Mouse (Mus musculus) MN1 (cell line): ENCODE measurements around the gene Bsg.
A peak's percentile ranks its signal among the peaks of the same experiment; 100 is the strongest.
"Not testable (repeated sequence)": the region's sequence is repeated elsewhere in the genome, so short reads cannot be mapped to it uniquely, and the experiment has no call there.

Experiments
- DNase-seq: peaks from one replicate; pipeline ENCODE4 v3.0.0-alpha.2; 2016; ENCODE audit warnings: low spot score

Gene Bsg

DNA sequence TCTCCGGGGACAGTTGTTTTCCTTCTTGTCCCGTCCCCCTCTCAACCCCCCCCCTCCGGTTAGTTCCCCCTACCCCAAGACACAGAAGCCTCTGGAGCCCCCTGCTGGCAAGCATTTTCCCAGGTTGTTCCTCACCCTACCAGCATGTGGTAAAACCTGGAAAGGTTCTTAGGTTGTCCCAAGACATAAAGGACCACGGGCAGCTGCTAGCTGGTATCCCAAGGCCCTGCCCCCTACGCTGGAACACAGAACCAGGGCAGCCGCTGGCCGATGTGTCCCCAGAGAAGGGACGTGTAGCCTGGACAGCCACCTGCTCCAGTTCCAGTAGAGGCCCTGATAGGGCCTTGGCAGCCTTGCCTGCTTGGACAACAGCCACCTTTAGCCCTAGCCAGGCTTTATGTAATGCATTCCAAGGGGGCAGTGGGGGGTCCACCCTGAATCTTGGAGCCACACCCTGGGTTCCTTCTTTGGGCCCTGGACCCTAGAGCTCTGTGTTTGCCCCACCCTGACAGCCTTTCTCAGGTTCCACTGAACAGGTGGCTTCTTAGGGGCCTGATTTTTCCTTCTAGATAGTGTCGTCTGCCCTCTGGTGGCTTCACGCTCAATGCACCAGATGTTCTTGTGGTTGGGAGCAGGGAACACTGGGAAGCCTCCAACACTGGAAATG, 21.2 kb upstream of the Bsg start:
- DNase-seq, result peak; percentile 93

DNA sequence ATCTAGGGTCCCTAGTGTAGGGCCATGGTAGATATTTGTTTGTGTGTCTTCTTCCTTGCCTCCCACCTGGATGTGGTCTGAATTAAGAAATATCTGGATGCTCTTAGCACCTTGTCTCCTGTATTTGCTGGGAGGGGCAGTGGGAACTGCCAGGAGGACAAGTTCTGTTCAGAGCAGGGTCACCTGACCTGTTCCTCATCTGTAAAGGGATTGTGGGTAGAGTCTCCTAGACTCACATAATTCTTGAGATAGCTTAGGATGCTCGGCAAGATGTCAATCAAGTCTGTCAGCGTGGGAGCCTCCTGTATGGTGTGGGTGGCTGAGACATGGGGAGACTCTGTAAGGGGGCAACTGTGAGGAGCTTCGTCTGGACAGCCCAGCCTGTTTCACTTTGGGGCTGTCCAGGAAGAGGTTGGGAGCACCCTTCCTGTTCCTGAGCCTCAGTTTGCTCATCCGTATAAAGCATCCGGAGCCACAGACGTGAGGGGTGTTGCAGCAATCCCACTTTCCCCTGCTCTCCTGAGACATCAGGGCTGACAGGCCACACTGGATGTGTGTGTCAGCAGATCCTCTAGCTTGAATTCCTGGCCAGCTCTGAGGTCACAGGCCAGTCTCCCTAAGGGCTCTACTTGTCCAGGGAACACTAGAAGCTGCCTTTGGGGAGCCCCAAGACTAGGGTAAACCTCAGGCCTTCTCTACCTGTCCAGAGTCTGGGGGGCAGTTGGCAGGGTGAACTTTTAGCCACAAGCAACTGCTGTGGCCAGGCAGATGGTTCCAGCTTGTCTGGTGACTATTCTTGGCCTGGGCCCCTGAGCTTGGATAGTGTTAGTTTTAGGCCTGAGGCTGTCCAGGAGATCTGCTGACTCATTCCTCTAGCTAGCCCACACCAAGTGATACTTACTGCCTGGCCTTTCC, 20.3 kb upstream of the Bsg start:
- DNase-seq, result peak; percentile 69

GRCm38 (mm10) chr10:79684770-79685600, 19.3 kb upstream of the Bsg start:
- no peak for DNase-seq

DNA sequence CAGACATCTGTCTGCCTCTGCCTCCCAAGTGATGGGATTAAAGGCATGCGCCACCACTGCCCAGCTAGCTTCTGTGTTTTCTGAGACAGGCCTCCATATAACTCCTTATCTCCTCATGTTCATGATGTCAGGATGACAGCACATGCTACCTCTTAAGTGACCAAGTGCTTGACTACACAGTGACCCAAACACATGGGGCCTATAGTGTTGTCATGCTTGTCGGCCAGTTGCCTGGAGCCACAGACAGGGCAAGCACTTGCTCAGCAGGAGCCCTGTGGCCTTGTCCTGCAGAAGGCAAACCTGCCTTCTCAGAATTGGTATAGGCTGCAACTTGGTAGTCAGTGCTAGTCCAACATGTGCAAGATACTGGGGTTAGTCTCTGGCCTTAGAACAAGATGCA, 18.1 kb upstream of the Bsg start:
- DNase-seq, result no peak

DNA sequence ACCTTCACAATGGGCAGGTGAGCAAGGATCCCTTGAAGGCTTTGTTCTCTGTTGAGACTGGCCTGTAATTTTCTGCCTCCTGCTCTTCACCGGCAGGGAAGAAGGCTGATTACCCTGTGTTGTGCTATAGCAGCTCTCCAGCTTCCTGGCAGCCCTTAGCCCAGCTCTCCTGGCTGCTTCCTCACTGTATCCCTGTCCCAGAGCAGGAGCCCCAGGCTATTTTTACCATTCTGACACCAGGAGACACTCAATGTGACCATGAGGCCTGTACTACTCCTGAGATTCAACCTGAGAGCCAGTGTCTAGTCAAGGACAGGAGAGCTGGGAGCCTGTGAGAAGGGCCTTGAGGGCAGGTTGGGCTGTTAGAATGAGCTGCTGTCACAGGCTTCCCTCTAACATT, 17.6 kb upstream of the Bsg start:
- no peak for DNase-seq

- DNase-seq, result no peak
Measured at GRCm38 (mm10) chr10:79687513-79687912, 16.8 kb upstream of the Bsg start.

DNA sequence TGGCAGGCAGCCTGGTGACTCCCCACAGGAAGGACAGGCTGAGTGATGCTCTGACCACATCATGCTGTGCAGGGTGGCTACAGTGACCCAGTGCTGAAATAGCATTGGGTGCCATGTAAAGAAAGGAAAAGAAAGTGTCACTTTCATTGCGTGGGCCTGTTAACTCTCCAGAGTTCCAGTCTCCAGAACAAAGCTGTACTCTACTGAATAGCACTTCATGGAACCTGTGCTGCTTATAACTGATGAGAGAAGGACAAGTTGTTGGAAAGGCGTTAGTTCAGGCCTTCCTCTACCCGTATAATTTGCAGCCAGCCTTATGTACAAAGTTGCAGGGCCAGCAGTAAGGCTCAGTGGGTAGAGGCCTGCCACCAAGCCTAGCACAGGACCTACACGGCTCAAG, 15.6 kb upstream of the Bsg start, which contains the start of gene Gzmm:
Gzmm (plus strand) TSS at position 301 of the 400 bp plus-strand sequence.
- no peak for DNase-seq

DNA sequence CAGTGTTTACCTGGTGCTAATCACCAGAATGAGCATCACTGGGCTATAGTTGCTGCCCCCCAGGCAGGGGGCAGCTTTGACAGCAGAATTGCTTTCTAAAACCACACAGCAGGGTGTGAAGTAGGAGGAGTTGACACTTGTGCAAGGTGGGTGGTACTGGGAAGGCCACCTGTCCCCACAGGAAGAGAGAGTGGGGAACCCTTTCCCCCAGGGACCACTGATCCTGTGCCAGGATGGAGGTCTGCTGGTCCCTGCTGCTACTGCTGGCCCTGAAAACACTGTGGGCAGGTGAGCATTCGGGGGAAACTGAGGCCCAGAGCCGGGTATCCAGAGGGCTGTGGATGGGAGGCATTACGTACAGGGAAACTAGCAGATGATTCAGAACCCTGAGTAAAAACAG, 15.1 kb upstream of the Bsg start:
- DNase-seq, result no peak

- DNase-seq, result no peak
Measured at GRCm38 (mm10) chr10:79691986-79692548, 12.2 kb upstream of the Bsg start.

DNA sequence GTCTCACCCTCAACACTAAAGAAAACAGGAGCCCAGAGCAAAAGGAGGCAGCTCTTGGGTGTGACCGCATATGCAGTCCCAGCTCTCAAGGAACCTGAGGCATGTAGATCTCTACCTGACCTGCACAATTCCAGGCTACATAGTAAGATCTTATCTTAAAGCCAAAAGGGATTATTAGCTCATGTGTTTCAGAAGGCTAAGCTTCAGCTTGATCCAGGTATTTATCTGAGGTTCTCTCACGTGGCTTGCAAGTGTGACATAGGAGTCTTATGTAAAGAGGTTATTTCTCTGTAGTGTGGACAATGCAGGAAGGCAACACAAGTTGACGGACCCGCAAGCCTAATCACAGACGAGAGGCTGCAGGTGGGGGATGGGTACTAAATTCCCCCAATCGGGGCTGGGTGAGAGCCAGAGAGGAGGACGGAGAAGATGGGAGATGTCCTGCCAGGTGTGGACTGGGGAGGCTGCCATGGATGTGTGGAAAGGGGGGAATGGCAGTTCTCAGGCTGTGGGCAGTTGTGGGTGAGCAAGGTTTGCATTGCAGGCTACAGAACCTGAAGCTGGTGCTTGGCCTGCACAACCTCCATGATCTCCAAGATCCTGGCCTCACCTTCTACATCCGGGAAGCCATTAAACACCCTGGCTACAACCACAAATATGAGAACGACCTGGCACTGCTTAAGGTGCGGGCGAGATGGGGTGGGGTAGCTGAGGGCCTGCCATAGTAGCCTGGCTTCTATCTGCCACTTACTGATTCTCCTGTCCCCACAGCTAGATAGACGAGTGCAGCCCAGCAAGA, 10.5 kb upstream of the Bsg start:
- no peak for DNase-seq

DNA sequence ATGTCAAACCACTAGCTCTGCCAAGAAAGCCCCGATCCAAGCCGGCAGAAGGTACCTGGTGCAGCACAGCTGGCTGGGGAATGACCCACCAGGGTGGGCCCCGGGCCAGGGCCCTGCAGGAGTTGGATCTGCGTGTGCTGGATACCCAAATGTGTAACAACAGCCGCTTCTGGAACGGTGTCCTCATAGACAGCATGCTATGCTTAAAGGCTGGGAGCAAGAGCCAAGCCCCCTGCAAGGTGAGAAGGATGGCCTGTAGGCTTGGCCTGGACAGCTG, 10.0 kb upstream of the Bsg start:
- DNase-seq, result no peak

GRCm38 (mm10) chr10:79695231-79696128, 8.8 kb upstream of the Bsg start:
- peak; percentile 80 for DNase-seq

DNA sequence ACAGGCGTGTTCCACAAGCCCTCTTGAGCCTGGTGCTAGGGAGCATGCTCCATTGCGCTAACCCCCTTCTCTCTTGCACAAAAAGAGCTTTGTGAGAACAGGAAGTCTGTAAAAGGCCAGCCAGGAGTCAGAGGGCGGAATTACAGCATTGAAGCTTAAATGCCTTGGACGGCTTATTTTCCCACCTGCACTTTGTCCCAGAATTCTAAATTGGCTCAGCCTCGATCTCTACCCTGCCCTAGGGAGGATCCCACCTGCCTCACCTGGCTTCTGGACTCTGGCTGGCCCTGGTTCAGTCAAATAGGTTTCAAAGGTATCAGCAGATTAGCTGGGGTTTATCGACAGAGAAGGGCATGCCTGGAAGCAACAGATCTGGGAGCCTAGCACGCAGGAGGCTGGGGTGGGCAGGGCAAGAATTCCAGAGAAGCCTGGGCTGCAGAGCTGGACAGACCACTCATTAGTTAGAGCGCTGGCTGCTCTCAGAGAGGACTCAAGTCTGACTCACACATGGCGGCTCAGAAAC, 8.1 kb upstream of the Bsg start:
- no peak for DNase-seq

DNA sequence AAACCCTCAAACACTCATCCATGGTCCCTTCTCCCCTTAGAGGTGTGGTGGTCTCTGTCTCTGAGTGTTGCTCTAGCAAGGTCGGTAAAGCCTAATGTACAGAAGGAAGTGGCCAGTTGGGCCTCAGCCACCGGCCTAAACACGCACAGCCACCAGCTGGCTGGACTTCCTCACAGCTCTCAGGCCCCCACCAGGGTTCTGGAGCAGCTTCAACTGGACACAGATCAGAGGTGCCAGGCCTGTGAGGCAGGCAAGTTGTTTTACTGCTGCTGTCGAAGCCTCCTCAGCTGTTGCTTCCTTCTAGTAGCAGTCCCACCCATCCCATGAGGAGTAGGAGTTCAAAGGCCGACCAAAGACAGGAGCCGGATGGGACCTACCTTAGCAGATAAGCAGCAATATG, 6.4 kb upstream of the Bsg start:
- no peak for DNase-seq

DNA sequence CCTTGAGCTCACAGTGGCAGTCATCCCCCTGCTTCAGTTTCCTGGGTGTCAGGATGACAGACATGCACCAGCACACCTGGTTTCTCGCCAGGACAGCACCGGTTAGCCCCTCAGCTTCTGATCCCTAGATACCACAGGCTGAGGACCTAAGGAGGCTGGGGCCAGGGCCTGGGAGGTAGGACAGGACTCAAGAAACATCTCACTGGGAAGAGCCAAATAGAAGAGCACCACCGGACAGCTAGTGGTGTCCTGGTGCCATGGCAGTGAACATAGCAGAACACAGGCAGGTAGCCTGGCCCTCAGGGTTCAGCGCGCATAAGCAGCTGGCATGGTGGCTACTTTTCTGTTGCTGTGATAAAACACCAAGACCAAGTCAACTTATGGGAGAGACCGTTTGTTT, 5.8 kb upstream of the Bsg start:
- no peak for DNase-seq

GRCm38 (mm10) chr10:79700676-79701075, 3.6 kb upstream of the Bsg start:
- DNase-seq, result no peak

DNA sequence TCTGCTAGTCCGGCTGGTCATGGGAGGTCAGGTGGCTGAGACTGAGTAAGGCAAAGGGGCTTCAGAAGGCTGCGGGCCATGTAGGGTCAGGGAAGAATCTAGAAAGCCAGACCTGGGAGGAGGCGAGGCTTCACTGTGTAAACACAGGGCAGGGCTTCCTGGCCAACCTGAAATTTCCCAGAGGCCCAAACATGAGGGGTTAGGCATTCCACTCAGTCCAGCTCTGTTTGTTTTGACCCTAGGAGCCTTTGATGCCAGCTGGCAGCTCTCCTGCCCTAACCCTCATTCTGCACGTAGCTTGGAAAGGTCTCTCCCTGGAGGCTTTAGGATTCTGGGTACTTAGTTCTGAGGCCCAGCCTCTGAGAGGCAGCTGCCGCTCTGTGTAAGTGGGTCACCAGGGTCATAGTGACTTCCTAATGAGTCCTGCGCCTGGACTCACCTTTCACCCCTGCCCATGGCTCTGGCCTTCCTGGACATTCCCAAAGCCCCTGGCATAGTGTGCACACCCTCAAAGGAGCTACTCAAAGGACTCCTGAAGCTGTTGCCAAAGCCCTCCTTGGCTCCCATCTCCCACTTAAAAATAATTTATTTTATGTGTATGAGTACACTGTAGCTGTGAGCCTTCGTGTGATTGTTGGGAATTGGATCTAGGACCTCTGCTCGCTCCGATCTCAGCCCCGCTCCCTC, 2.7 kb upstream of the Bsg start:
- DNase-seq, result no peak

- DNase-seq, result not testable (repeated sequence)
Measured at GRCm38 (mm10) chr10:79702970-79703369, 1.3 kb upstream of the Bsg start.

- DNase-seq, result no peak
Measured at GRCm38 (mm10) chr10:79703541-79703940, 750 bp upstream of the Bsg start.

DNA sequence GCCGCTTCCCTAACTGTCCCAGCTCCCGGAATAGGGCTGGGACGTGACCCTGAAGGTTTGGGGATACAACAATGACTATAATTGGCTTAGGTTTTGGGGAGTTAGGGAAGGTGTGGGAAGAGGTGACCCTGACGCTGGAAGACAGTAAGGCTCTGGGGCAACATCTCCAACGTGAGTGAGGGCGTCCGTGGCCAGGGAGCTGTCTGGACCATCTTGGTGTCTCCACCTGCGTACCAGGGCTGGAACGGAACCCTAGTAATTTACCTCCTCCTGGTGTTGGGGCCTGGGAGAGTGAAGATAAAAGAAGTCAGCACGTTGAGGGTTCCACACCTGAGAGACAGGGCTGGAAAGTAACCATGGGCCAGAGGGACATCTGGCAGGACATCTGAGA, 674 bp downstream of the Bsg start:
- DNase-seq, result no peak
